Mouse (Mus musculus) ES-E14 (cell line): ENCODE results near the gene Asns.

Experiments used
- CHD2 ChIP-seq: IDR thresholded peaks from 2 replicates; pipeline ENCODE4 v1.6.1; 2014; ENCODE audit warnings: mild to moderate bottlenecking, low read depth, low read length, inconsistent platforms
- MAFK ChIP-seq: IDR thresholded peaks from 2 replicates; pipeline ENCODE4 v1.6.1; 2014; ENCODE audit warnings: mild to moderate bottlenecking, low read depth, low read length, inconsistent platforms; ENCODE audit not compliant: insufficient read depth
- ZC3H11A ChIP-seq: IDR thresholded peaks from 2 replicates; pipeline ENCODE4 v1.6.1; 2012; ENCODE audit warnings: low read depth, mild to moderate bottlenecking, inconsistent platforms, low read length, borderline replicate concordance

DNA sequence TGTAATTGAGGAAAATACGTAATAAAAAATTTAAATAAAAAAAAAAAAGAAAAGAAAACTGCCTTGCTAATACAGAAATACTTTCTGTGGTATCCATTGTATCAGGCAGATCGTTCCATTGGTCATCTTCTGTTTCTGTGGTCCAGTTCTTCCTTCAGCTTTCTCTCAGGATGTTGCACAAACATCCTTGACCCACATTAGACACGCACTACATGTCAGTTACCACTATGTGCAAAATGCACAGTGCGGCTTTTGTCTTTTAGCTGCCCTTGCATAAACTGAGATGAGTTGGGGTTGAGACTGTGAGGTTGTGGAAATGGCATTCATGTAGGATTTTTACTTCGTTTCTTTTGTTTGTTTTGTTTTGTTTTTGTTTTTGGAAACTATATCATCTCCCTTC, 24.7 kb downstream of the Asns start:
- TF ChIP-seq ZC3H11A: no peak
- TF ChIP-seq MAFK: no peak
- TF ChIP-seq CHD2: no peak
